Mouse (Mus musculus) liver, embryonic 14.5 days (tissue): ENCODE data around the gene Myo9b.

ENCODE experiments used
- CTCF ChIP-seq: IDR thresholded peaks from 2 replicates; pipeline ENCODE4 v1.5.1; 2016; ENCODE audit warnings: antibody characterized with exemption, low read depth, control low read depth
- EP300 ChIP-seq: IDR thresholded peaks from 2 replicates; pipeline ENCODE4 v1.6.1; 2016; ENCODE audit warnings: antibody characterized with exemption, low read depth

GRCm38 (mm10) chr8:71394481-71394880 lies 122.0 kb downstream of the Myo9b start:
- TF ChIP-seq CTCF = no peak
- no peak for TF ChIP-seq EP300
